Mouse (Mus musculus) liver, adult 2 months (tissue): Measurements from ENCODE around the gene Lzts2.

Experiments
- CTCF ChIP-seq: fragments of 200-500 bp; IDR thresholded peaks from 2 replicates; pipeline ENCODE4 v1.5.1; 2011; ENCODE audit warnings: low read depth, low read length, control low read depth
- POLR2A ChIP-seq: fragments of 200-500 bp; IDR thresholded peaks from 2 replicates; pipeline ENCODE4 v1.6.1; 2011; ENCODE audit warnings: low read length, control low read depth; ENCODE audit not compliant: insufficient read depth; ENCODE audit errors: extremely low read depth

- TF ChIP-seq CTCF (no peak), POLR2A (no peak)
These were observed 53.0 kb downstream of the Lzts2 start for GRCm38 (mm10) chr19:45067170-45067569.
